Mouse (Mus musculus) testis, adult 2 months (tissue): ENCODE results near the gene Tspyl3. TPM values are rescaled to one million over a fixed set of nuclear protein-coding genes. Genes with fewer than 3 reads are reported as not detected.
A peak's percentile ranks its signal among the peaks of the same experiment; 100 is the strongest.

Experiments
- H3K27ac ChIP-seq: fragments of 200-500 bp; 2 replicates; pipeline ENCODE4 v1.5.1; 2012; ENCODE audit warnings: low read depth, low read length; ENCODE audit not compliant: control insufficient read depth, insufficient read depth
- H3K27me3 ChIP-seq: fragments of 200-500 bp; 2 replicates; pipeline ENCODE4 v1.6.1; 2012; ENCODE audit warnings: mild to moderate bottlenecking, low read length, moderate library complexity; ENCODE audit not compliant: control insufficient read depth, insufficient read depth
- H3K36me3 ChIP-seq: fragments of 200-500 bp; 2 replicates; pipeline ENCODE4 v1.6.1; 2012; ENCODE audit warnings: mild to moderate bottlenecking, low read length; ENCODE audit not compliant: control insufficient read depth, insufficient read depth
- H3K4me1 ChIP-seq: fragments of 200-500 bp; 2 replicates; pipeline ENCODE4 v1.6.1; 2012; ENCODE audit warnings: low read length; ENCODE audit not compliant: control insufficient read depth, insufficient read depth
- H3K4me3 ChIP-seq: fragments of 200-500 bp; 2 replicates; pipeline ENCODE4 v1.5.1; 2012; ENCODE audit warnings: low read depth, mild to moderate bottlenecking, low read length, moderate library complexity, mixed read lengths; ENCODE audit not compliant: control insufficient read depth
- CTCF ChIP-seq: fragments of 200-500 bp; IDR thresholded peaks from 2 replicates; pipeline ENCODE4 v1.5.1; 2012; ENCODE audit warnings: low read depth, mild to moderate bottlenecking, inconsistent platforms, low read length, moderate library complexity; ENCODE audit not compliant: control insufficient read depth, insufficient read depth, insufficient replicate concordance
- POLR2A ChIP-seq: fragments of 200-500 bp; IDR thresholded peaks from 2 replicates; pipeline ENCODE4 v1.6.1; 2012; ENCODE audit warnings: low read depth, mild to moderate bottlenecking, inconsistent platforms, low read length, moderate library complexity; ENCODE audit not compliant: control insufficient read depth
- polyA plus RNA-seq: library from polyadenylated mRNA; depleted of rRNA; stranded (reverse); fragments of >200 nt; gene quantifications from 2 replicates; pipeline ENCODE4 v1.2.3, GENCODE M21; 2012

Gene Tspyl3
- polyA plus RNA-seq, 1 experiment = 0.83 TPM

- H3K4me3 ChIP-seq = peak overlapping the region; percentile 97
- H3K36me3 ChIP-seq = no peaks in the 10 kb centered on the region
- TF ChIP-seq POLR2A (no peak), CTCF (no peak)
- no peak overlapping the region; the same call in 1 of the 2 replicates for H3K27ac ChIP-seq
- H3K4me1 ChIP-seq = peaks cover 11% of the 10 kb centered on the region
- H3K27me3 ChIP-seq = no peaks in the 10 kb centered on the region
These were observed 14.0 kb upstream of the Tspyl3 start for GRCm38 (mm10) chr2:153239021-153239859.

- Histone ChIP-seq H3K27ac (no peak overlapping the region), H3K36me3 (no peaks in the 10 kb centered on the region), H3K4me3 (no peak overlapping the region), H3K27me3 (no peaks in the 10 kb centered on the region), H3K4me1 (peaks cover 11% of the 10 kb centered on the region)
- no peak for TF ChIP-seq CTCF
- TF ChIP-seq POLR2A = no peak
These were observed 13.2 kb upstream of the Tspyl3 start for GRCm38 (mm10) chr2:153238406-153238805.

GRCm38 (mm10) chr2:153237891-153238290 is 12.7 kb upstream of the Tspyl3 start:
- TF ChIP-seq POLR2A (no peak), CTCF (no peak)
- H3K27ac ChIP-seq = no peak overlapping the region
- no peak overlapping the region for H3K4me3 ChIP-seq
- peaks cover 11% of the 10 kb centered on the region for H3K4me1 ChIP-seq
- no peaks in the 10 kb centered on the region for H3K27me3 ChIP-seq
- H3K36me3 ChIP-seq = no peaks in the 10 kb centered on the region

GRCm38 (mm10) chr2:153237193-153237592 is 12.0 kb upstream of the Tspyl3 start:
- no peak for TF ChIP-seq POLR2A
- no peak for TF ChIP-seq CTCF
- peaks cover 10% of the 10 kb centered on the region for H3K4me1 ChIP-seq
- H3K27me3 ChIP-seq = no peaks in the 10 kb centered on the region
- no peak overlapping the region for H3K27ac ChIP-seq
- H3K4me3 ChIP-seq = no peak overlapping the region
- peaks cover 2% of the 10 kb centered on the region; the same call in 1 of the 2 replicates for H3K36me3 ChIP-seq

- Histone ChIP-seq H3K4me1 (peaks cover 10% of the 10 kb centered on the region), H3K27me3 (no peaks in the 10 kb centered on the region), H3K27ac (no peak overlapping the region), H3K4me3 (no peak overlapping the region), H3K36me3 (peaks cover 5% of the 10 kb centered on the region)
- TF ChIP-seq POLR2A (no peak), CTCF (no peak)
These were observed 3.3 kb upstream of the Tspyl3 start for GRCm38 (mm10) chr2:153228523-153228922.

GRCm38 (mm10) chr2:153227959-153228358 is 2.7 kb upstream of the Tspyl3 start:
- Histone ChIP-seq H3K27ac (no peak overlapping the region), H3K4me3 (no peak overlapping the region), H3K27me3 (no peaks in the 10 kb centered on the region), H3K4me1 (peaks cover 10% of the 10 kb centered on the region), H3K36me3 (peaks cover 5% of the 10 kb centered on the region)
- TF ChIP-seq CTCF = no peak
- no peak for TF ChIP-seq POLR2A

GRCm38 (mm10) chr2:153225595-153225953 is 333 bp upstream of the Tspyl3 start:
- Histone ChIP-seq H3K4me3 (peak overlapping the region; percentile 77), H3K27me3 (no peaks in the 10 kb centered on the region), H3K36me3 (no peaks in the 10 kb centered on the region; the same call in 1 of the 2 replicates), H3K4me1 (peaks cover 10% of the 10 kb centered on the region), H3K27ac (no peak overlapping the region)
- no peak for TF ChIP-seq POLR2A
- TF ChIP-seq CTCF = no peak

GRCm38 (mm10) chr2:153222566-153222965 is 2.7 kb downstream of the Tspyl3 start:
- H3K4me1 ChIP-seq = peaks cover 10% of the 10 kb centered on the region
- no peak overlapping the region for H3K27ac ChIP-seq
- no peak for TF ChIP-seq CTCF
- TF ChIP-seq POLR2A = no peak
- H3K27me3 ChIP-seq = no peaks in the 10 kb centered on the region
- H3K36me3 ChIP-seq = no peaks in the 10 kb centered on the region
- H3K4me3 ChIP-seq = no peak overlapping the region
